ENCODE assay signal across 11 mouse cellular contexts in the genomic region with DNA sequence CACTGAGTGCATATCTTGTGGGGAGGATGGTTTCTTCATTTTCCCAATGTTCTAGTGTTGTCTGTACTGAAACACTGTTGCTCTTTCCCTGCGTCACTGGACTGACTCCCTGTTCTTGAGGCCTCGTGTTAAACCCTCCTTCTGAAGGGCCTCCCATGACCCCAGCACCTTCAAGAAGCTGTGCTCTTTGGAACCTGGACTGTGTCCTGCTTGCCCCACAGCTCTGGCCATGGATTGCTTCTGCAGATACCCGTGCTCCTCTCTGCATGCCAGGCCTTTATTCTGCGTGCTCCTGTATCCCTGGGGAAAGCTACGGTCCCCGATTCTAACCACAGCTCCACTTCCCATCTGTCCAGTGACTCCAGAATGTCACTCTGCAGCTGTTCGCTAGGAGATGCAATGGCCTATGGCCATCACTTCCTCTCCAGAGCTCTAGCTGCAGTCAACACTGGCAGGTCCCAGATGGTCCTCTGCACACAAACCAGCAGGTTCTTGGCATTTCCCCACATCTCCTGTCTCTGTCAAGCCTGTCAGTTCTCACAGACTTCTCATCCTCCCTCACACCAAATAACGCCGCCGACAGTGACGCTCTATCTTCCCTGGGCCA. TPM values are rescaled to one million over a fixed set of nuclear protein-coding genes. Genes with fewer than 3 reads are reported as not detected.
DNase-seq lines count a peak whose midpoint lies in the region; ATAC-seq lines count a peak whose summit lies in the region.
"Had no signal": no experiment of that assay in that cellular context is flagged by ENCODE, and none has a peak within 500 bp of the region (broad histone marks: within the 10 kb centered on the region; RNA-seq: fewer than 3 reads in every experiment).

No protein-coding gene starts in this region.

- H3K27me3 ChIP-seq in hindbrain, embryonic 13.5 days, result peaks cover 16% of the 10 kb centered on the region
- H3K27me3 ChIP-seq in hindbrain, embryonic 12.5 days, result peaks cover 13% of the 10 kb centered on the region
- H3K27me3 ChIP-seq in limb, embryonic 10.5 days (ENCODE audit: low read depth, poor library complexity, severe bottlenecking), result no peaks in the 10 kb centered on the region

- H3K4me2 ChIP-seq in hindbrain, embryonic 13.5 days, result no peak overlapping the region
- H3K4me2 ChIP-seq in hindbrain, embryonic 12.5 days (replicated peaks), result no peak overlapping the region
- H3K4me2 ChIP-seq: heart, embryonic 15.5 days; limb, embryonic 15.5 days had no signal

- ATAC-seq in hindbrain, embryonic 13.5 days (ENCODE audit: low FRiP score), result no peak
- ATAC-seq in hindbrain, embryonic 12.5 days (ENCODE audit: low FRiP score), result no peak

- no peak overlapping the region for H3K4me3 ChIP-seq in hindbrain, embryonic 13.5 days
- H3K4me3 ChIP-seq in hindbrain, embryonic 12.5 days, result no peak overlapping the region
- no peak overlapping the region for H3K4me3 ChIP-seq in limb, embryonic 10.5 days
- H3K4me3 ChIP-seq: heart, embryonic 15.5 days; limb, embryonic 15.5 days had no signal

- H3K4me1 ChIP-seq in hindbrain, embryonic 13.5 days (replicated peaks), result no peaks in the 10 kb centered on the region; the same call in 1 of the 2 replicates
- no peaks in the 10 kb centered on the region for H3K4me1 ChIP-seq in hindbrain, embryonic 12.5 days
- H3K4me1 ChIP-seq in limb, embryonic 10.5 days, result peaks cover 13% of the 10 kb centered on the region; the same call in 1 of the 2 replicates

- no peaks in the 10 kb centered on the region for H3K9me3 ChIP-seq in hindbrain, embryonic 13.5 days
- no peaks in the 10 kb centered on the region for H3K9me3 ChIP-seq in hindbrain, embryonic 12.5 days (replicated peaks)
- H3K9me3 ChIP-seq in limb, embryonic 10.5 days (replicated peaks), result no peaks in the 10 kb centered on the region
- H3K9me3 ChIP-seq: heart, embryonic 15.5 days; limb, embryonic 15.5 days had no signal

- H3K36me3 ChIP-seq in hindbrain, embryonic 13.5 days, result no peaks in the 10 kb centered on the region
- H3K36me3 ChIP-seq in hindbrain, embryonic 12.5 days, result no peaks in the 10 kb centered on the region
- no peaks in the 10 kb centered on the region for H3K36me3 ChIP-seq in limb, embryonic 10.5 days
- H3K36me3 ChIP-seq: heart, embryonic 15.5 days; limb, embryonic 15.5 days had no signal

- peak; percentile 14 for DNase-seq in retina, postnatal 1 day
- DNase-seq in retina, embryonic 14.5 days (ENCODE audit: low spot score), result no peak
- DNase-seq in kidney, adult 8-10 months, result peak; percentile 55 to 69
- DNase-seq in limb, embryonic 10.5 days (ENCODE audit: low spot score), result no peak
- DNase-seq in ovary, adult 18-20 months (ENCODE audit: low spot score), result no peak
- no peak for DNase-seq in MN1 (ENCODE audit: low spot score)
- DNase-seq: lung, postnatal 4 days had no signal

- H3K9ac ChIP-seq in hindbrain, embryonic 13.5 days, result no peak overlapping the region
- no peak overlapping the region for H3K9ac ChIP-seq in hindbrain, embryonic 12.5 days
- H3K9ac ChIP-seq: heart, embryonic 15.5 days; limb, embryonic 15.5 days had no signal

- WGBS in hindbrain, embryonic 13.5 days, result 77% methylated on average over 11 of the region's 11 CpGs
- 72% methylated on average over 11 of the region's 11 CpGs for WGBS in hindbrain, embryonic 12.5 days
- 82% methylated on average over 11 of the region's 11 CpGs for WGBS in limb, embryonic 10.5 days

- H3K27ac ChIP-seq in hindbrain, embryonic 13.5 days, result 0 out of 2 replicates have a peak overlapping the region, but pooled peaks have one; percentile 30
- H3K27ac ChIP-seq in hindbrain, embryonic 12.5 days, result no peak overlapping the region
- H3K27ac ChIP-seq in limb, embryonic 10.5 days, result no peak overlapping the region
- H3K27ac ChIP-seq: heart, embryonic 15.5 days; limb, embryonic 15.5 days had no signal

RNA-seq across cellular contexts. Expression of a gene that starts 5.2 kb away (rescaled TPM):
- polyA plus RNA-seq in hindbrain, embryonic 13.5 days (2015; fragmentation: Nextera tagmentation; extraction: Ambion mirVana), result 23.8 and 24.1 TPM in 2 replicates
- polyA plus RNA-seq in hindbrain, embryonic 12.5 days (2016; fragmentation: Nextera tagmentation; extraction: Ambion mirVana), result 24.6 and 25.8 TPM in 2 replicates
- polyA plus RNA-seq in limb, embryonic 10.5 days (2016; fragmentation: Nextera tagmentation; extraction: Ambion mirVana), result 30.4 and 31.0 TPM in 2 replicates

RNA-seq across cellular contexts. Expression of a gene that starts 8.1 kb away (rescaled TPM):
- polyA plus RNA-seq in hindbrain, embryonic 13.5 days (2015; fragmentation: Nextera tagmentation; extraction: Ambion mirVana), result 0.10 and 0.14 TPM in 2 replicates
- polyA plus RNA-seq in hindbrain, embryonic 12.5 days (2016; fragmentation: Nextera tagmentation; extraction: Ambion mirVana), result 0.12 TPM in 1 of 2 replicates, not detected in the other
- polyA plus RNA-seq in limb, embryonic 10.5 days (2016; fragmentation: Nextera tagmentation; extraction: Ambion mirVana), result 0.08 and 0.11 TPM in 2 replicates
- polyA plus RNA-seq: heart, embryonic 15.5 days had no signal

RNA-seq across cellular contexts. Expression of a gene that starts 38.8 kb away (rescaled TPM):
- 53.1 and 56.4 TPM in 2 replicates for polyA plus RNA-seq in hindbrain, embryonic 13.5 days (2015; fragmentation: Nextera tagmentation; extraction: Ambion mirVana)
- 43.6 and 45.8 TPM in 2 replicates for polyA plus RNA-seq in hindbrain, embryonic 12.5 days (2016; fragmentation: Nextera tagmentation; extraction: Ambion mirVana)
- 29.7 and 31.4 TPM in 2 replicates for polyA plus RNA-seq in limb, embryonic 10.5 days (2016; fragmentation: Nextera tagmentation; extraction: Ambion mirVana)

Comparison
In these comparisons a context has a peak if more than half of its experiments do, and no peak if none do; other contexts are left out.
1. DNase-seq: peak in retina, postnatal 1 day (single experiment) and kidney, adult 8-10 months (2 of 2); none in retina, embryonic 14.5 days (single experiment), limb, embryonic 10.5 days (single experiment), ovary, adult 18-20 months (single experiment) and MN1 (single experiment).